Mouse (Mus musculus): ENCODE measurements around the gene Nap1l4. TPM values are rescaled to one million over a fixed set of nuclear protein-coding genes. Genes with fewer than 3 reads are reported as not detected.

The Nap1l4 gene
- polyA plus RNA-seq, 1 experiment from 2014 or later, result 79.3 TPM

DNA sequence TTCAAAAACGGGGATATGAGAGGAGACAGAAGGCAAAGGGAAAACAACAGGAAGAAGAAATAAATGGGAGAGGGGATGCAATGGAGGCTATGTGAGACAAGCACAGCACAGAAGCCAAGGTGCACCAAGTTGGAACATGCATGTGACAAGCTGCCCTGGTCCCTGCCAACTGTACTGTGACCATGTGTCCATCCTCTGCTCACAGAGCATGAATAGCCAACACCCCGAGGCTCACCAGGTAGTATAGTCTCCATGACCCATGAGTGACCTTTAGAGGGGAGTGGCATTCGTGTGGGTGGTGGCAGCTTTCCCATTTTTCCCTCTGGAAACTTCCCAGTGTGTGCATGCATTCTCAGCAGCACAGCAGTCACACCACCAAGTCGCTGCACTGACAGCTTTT lies 29.6 kb downstream of the Nap1l4 start:
- WGBS (ENCODE audit: insufficient replicate concordance), result 64% methylated on average over 4 of the region's 4 CpGs
- no peaks in the 10 kb centered on the region for H3K27me3 ChIP-seq
- H3K9me3 ChIP-seq (replicated peaks), result no peaks in the 10 kb centered on the region
- H3K36me3 ChIP-seq (replicated peaks), result peaks cover 99% of the 10 kb centered on the region
- no peak for ATAC-seq (ENCODE audit: insufficient read depth)
- no peak overlapping the region for H3K27ac ChIP-seq (replicated peaks)
- H3K4me1 ChIP-seq (replicated peaks), result no peaks in the 10 kb centered on the region
- H3K4me3 ChIP-seq (replicated peaks), result no peak overlapping the region
- no peak overlapping the region for H3K9ac ChIP-seq
- H3K4me2 ChIP-seq, result no peak overlapping the region

DNA sequence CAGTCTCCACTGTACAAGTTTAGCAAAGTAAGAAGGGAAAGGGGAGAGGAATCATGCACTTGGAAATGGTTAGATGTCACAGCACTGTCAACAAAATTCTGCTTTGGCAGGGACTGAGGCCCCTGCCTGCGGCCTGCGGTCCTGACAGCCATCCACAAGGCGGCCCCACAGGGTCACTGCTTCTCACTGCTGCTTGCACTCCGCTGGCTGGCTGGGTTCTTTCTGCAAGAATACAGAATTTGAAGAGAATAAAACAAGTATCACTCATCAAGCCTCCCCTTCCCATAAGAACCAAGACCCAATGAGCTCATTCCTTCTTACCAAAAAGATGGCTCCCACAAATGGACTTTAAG lies 34.5 kb downstream of the Nap1l4 start:
- H3K27ac ChIP-seq (replicated peaks), result no peak overlapping the region
- H3K4me1 ChIP-seq (replicated peaks), result 0 out of 2 replicates have a peak, but pooled peaks cover 3% of the 10 kb centered on the region
- H3K4me3 ChIP-seq (replicated peaks), result no peak overlapping the region
- 94% methylated on average over 4 of the region's 4 CpGs for WGBS (ENCODE audit: insufficient replicate concordance)
- H3K36me3 ChIP-seq (replicated peaks), result peaks cover 74% of the 10 kb centered on the region
- no peak overlapping the region for H3K9ac ChIP-seq
- no peak for ATAC-seq (ENCODE audit: insufficient read depth)
- no peak overlapping the region for H3K4me2 ChIP-seq
- no peaks in the 10 kb centered on the region for H3K9me3 ChIP-seq (replicated peaks)
- no peaks in the 10 kb centered on the region for H3K27me3 ChIP-seq

DNA sequence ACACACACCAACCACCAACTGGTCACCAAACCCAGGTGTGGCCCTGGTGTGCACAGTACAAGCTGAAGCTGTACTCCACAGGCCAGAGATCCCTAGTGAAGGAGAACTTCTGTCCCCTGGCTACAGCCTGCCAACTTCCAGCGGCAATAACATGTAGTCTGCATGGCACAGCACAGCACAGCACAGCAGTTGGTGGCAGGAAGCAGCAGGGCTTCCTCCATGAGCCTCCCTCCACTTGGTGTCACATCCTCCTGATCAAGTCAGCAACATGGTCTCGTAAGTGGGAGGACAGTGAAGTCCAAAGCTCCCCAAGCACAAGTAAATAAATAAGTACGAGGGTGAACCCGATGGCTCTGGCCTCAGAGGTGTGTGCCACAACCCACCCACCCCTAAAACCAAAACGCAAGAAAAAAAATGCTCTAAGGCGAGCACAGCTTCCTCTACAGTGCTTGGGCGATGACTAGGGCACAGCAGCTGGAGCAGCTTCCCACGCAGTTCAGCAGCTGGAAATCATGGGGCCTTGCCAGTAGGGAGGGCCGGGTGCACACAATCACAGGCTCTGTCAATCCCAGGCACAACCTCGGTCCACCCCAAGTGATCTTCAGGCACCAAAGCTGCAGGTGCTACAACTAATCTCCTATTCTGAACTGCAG lies 35.0 kb downstream of the Nap1l4 start:
- H3K27ac ChIP-seq (replicated peaks), result no peak overlapping the region
- H3K4me1 ChIP-seq (replicated peaks), result 0 out of 2 replicates have a peak, but pooled peaks cover 3% of the 10 kb centered on the region
- H3K9ac ChIP-seq, result no peak overlapping the region
- peaks cover 69% of the 10 kb centered on the region for H3K36me3 ChIP-seq (replicated peaks)
- WGBS (ENCODE audit: insufficient replicate concordance), result 66% methylated on average over 10 of the region's 10 CpGs
- H3K4me2 ChIP-seq, result no peak overlapping the region
- no peak overlapping the region for H3K4me3 ChIP-seq (replicated peaks)
- ATAC-seq (ENCODE audit: insufficient read depth), result no peak
- no peaks in the 10 kb centered on the region for H3K9me3 ChIP-seq (replicated peaks)
- H3K27me3 ChIP-seq, result no peaks in the 10 kb centered on the region

DNA sequence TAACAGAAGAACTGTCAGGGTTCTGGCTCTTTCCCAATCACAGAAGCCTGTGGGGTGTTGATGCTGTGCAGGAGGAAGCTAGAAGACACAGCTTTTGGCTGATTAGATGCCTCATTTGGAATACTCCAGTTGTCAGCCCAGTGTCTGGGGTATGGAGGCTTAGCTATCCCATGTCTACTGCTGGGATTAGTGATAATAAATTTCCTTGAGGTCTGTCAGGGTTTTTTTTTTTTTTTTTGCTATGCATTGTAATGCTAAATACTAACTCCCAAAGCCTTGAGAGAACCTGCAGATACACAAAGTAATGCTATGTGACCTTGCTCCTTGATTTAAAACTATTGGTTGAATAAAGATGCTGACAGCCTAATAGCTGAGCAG lies 37.6 kb downstream of the Nap1l4 start:
- Histone ChIP-seq H3K9ac (no peak overlapping the region), H3K36me3 (replicated peaks) (peaks cover 43% of the 10 kb centered on the region), H3K27me3 (peaks cover under 1% of the 10 kb centered on the region; the same call in 1 of the 2 replicates), H3K4me2 (no peak overlapping the region), H3K4me1 (replicated peaks) (0 out of 2 replicates have a peak, but pooled peaks cover 3% of the 10 kb centered on the region), H3K27ac (replicated peaks) (no peak overlapping the region), H3K4me3 (replicated peaks) (no peak overlapping the region), H3K9me3 (replicated peaks) (no peaks in the 10 kb centered on the region)
- ATAC-seq (ENCODE audit: insufficient read depth), result no peak

DNA sequence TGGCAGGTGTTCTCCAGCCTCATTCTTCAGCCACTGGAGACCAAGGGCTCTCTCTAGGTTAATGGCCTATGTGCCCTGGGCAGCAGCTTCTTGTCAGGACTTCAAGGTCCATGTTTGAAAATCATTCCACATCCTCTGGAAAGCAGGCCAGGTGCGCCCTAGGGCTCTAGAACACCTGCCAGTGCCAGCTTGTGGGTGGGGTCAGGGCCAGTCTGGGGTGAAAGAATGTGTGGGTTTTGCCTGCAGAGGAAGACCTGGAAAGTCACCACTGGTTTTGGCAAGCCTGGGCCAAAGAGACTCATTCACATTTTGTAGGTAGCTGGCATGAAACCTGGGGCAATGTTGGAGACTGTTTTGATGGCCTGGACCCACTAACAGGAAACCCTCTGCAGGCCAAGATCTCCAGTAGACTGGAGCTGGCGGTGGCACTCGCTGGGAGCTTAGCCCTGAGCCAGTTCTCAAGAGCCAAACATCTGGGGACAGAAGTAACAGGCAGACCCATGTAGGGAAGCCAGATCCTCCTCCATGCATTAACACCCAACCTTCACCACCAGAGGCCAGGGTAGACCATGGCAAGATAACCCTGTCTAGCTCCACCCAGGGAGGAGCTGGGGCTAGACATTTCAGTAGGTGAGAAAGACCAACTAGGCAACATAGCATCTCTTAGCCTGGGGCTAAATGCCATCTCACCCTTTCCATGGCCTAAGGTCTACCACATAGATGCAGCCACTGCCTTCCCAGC lies 38.1 kb downstream of the Nap1l4 start:
- 76% methylated on average over 3 of the region's 3 CpGs for WGBS (ENCODE audit: insufficient replicate concordance)
- Histone ChIP-seq H3K27ac (replicated peaks) (no peak overlapping the region), H3K4me3 (replicated peaks) (no peak overlapping the region), H3K4me2 (no peak overlapping the region), H3K36me3 (replicated peaks) (peaks cover 37% of the 10 kb centered on the region), H3K4me1 (replicated peaks) (0 out of 2 replicates have a peak, but pooled peaks cover 3% of the 10 kb centered on the region), H3K9ac (no peak overlapping the region), H3K9me3 (replicated peaks) (no peaks in the 10 kb centered on the region), H3K27me3 (peaks cover 3% of the 10 kb centered on the region; the same call in 1 of the 2 replicates)
- ATAC-seq (ENCODE audit: insufficient read depth), result no peak

DNA sequence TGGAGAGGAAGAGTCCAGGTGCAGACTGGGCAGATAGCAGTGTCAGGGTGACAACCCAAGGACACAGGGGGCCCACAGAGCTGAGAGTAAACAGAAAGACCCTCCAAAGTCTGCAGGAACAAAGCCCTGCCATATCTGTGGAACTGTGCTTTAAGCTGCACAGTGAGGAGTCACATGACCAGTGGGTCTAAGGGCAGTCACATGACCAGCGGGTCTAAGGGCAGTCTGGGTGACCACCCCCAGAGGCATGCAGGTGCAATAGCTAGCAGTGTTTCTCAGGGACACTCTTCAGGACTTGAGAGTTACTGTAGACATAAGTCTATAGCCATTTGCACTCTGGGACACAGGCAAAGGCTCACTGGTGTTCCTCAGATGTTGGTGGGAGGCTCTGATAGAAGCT lies 39.3 kb downstream of the Nap1l4 start:
- WGBS (ENCODE audit: insufficient replicate concordance), result 60% methylated on average over 1 of the region's 1 CpGs
- H3K4me3 ChIP-seq (replicated peaks), result no peak overlapping the region

DNA sequence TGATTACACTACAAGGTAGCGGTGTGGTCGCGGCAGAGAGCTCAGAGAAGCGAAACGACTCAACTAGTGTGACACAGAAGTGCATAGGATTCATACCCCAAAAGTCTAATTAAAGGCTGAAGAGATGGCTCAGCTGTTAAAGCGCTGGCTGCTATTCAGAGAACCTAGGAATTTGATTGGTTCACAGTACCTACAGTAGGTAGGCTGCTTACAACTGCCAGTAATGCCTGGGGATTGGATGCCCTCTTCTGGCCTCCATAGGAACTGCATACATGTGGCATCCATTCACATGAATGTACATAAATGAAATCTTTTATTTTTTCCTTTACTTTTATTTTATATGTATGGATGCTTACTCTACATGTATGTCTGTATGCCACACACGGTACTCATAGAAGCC lies 42.2 kb downstream of the Nap1l4 start:
- H3K27ac ChIP-seq (replicated peaks), result no peak overlapping the region
- no peak for ATAC-seq (ENCODE audit: insufficient read depth)
- 26% methylated on average over 7 of the region's 7 CpGs for WGBS (ENCODE audit: insufficient replicate concordance)
- no peak overlapping the region for H3K4me3 ChIP-seq (replicated peaks)
- H3K4me1 ChIP-seq (replicated peaks), result peaks cover 12% of the 10 kb centered on the region
- H3K36me3 ChIP-seq (replicated peaks), result no peaks in the 10 kb centered on the region
- H3K4me2 ChIP-seq, result no peak overlapping the region
- peaks cover 40% of the 10 kb centered on the region for H3K27me3 ChIP-seq
- H3K9ac ChIP-seq, result no peak overlapping the region
- no peaks in the 10 kb centered on the region for H3K9me3 ChIP-seq (replicated peaks)

More for the DNA sequence above, 39.3 kb downstream of the Nap1l4 start:
- peaks cover 11% of the 10 kb centered on the region for H3K27me3 ChIP-seq
- no peaks in the 10 kb centered on the region for H3K9me3 ChIP-seq (replicated peaks)
- H3K36me3 ChIP-seq (replicated peaks), result peaks cover 25% of the 10 kb centered on the region
- H3K9ac ChIP-seq, result no peak overlapping the region
- H3K4me2 ChIP-seq, result no peak overlapping the region
- ATAC-seq (ENCODE audit: insufficient read depth), result no peak
- H3K27ac ChIP-seq (replicated peaks), result no peak overlapping the region
- H3K4me1 ChIP-seq (replicated peaks), result 0 out of 2 replicates have a peak, but pooled peaks cover 3% of the 10 kb centered on the region

DNA sequence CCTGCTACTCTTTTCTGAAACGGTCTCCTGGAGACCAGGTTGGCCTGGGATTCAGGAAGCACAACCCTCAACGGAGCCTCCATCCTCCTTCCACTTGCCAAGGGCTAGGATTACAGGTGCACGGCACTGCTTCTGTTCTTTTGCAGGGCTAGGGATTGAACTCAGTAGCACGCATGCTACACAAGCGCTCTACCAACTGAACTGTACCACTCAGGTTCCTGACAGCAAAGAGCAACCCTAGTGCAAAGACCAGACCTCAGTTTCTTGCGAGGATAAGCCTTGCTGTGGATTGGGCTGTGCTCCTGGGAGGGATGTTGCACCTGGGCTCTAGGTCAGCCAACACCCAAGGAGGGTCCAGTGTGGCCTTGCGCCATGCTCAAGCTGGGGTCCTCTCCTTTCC lies 42.6 kb downstream of the Nap1l4 start:
- no peak for ATAC-seq (ENCODE audit: insufficient read depth)
- H3K27me3 ChIP-seq, result peaks cover 44% of the 10 kb centered on the region
- no peak overlapping the region for H3K4me3 ChIP-seq (replicated peaks)
- WGBS (ENCODE audit: insufficient replicate concordance), result 56% methylated on average over 7 of the region's 7 CpGs
- H3K4me2 ChIP-seq, result no peak overlapping the region
- H3K9ac ChIP-seq, result no peak overlapping the region
- H3K27ac ChIP-seq (replicated peaks), result no peak overlapping the region
- no peaks in the 10 kb centered on the region for H3K36me3 ChIP-seq (replicated peaks)
- no peaks in the 10 kb centered on the region for H3K9me3 ChIP-seq (replicated peaks)
- H3K4me1 ChIP-seq (replicated peaks), result peaks cover 14% of the 10 kb centered on the region

DNA sequence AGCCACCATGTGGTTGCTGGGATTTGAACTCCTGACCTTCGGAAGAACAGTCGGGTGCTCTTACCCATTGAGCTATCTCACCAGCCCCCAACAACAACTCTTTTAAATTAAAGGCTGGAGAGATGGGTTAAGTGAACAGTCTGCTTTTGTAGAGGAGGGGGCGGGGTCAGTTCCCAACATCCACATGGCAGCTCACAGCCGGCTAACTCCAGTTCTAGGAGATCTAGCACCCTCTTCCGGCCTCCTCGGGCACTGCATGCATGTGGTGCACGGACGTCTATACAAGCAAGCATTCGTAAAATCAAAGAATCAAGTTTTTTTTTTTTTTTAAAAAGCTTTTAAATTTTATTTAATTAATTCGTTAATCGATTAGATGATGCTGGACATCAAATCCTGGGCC lies 43.1 kb downstream of the Nap1l4 start:
- Histone ChIP-seq H3K9ac (no peak overlapping the region), H3K4me2 (no peak overlapping the region), H3K4me3 (replicated peaks) (no peak overlapping the region), H3K36me3 (replicated peaks) (no peaks in the 10 kb centered on the region), H3K9me3 (replicated peaks) (no peaks in the 10 kb centered on the region), H3K4me1 (replicated peaks) (peaks cover 12% of the 10 kb centered on the region), H3K27me3 (peaks cover 49% of the 10 kb centered on the region), H3K27ac (replicated peaks) (no peak overlapping the region)
- no peak for ATAC-seq (ENCODE audit: insufficient read depth)
- WGBS (ENCODE audit: insufficient replicate concordance), result 16% methylated on average over 11 of the region's 11 CpGs

DNA sequence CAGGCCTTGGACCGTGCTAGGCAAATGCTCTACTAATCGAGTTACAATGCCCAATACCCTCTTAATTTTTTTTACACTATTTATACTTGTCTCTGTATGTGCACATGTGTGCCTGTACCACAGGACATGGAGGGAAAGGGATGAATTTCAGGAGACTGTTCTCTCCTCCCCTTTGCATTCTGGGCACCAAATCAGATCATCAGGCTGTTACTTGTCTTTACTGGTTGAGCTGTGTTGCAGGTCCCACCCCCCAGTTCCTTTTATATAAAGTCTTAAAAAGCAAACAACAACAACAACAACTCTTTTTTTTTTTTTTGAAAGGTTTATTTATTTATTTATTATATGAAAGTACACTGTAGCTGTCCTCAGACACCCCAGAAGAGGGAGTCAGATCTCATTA lies 43.5 kb downstream of the Nap1l4 start:
- no peak for ATAC-seq (ENCODE audit: insufficient read depth)
- Histone ChIP-seq H3K9me3 (replicated peaks) (no peaks in the 10 kb centered on the region), H3K9ac (no peak overlapping the region), H3K36me3 (replicated peaks) (no peaks in the 10 kb centered on the region), H3K27ac (replicated peaks) (no peak overlapping the region), H3K4me3 (replicated peaks) (no peak overlapping the region), H3K4me2 (no peak overlapping the region), H3K27me3 (peaks cover 53% of the 10 kb centered on the region), H3K4me1 (replicated peaks) (peaks cover 12% of the 10 kb centered on the region)
- 68% methylated on average over 2 of the region's 2 CpGs for WGBS (ENCODE audit: insufficient replicate concordance)

DNA sequence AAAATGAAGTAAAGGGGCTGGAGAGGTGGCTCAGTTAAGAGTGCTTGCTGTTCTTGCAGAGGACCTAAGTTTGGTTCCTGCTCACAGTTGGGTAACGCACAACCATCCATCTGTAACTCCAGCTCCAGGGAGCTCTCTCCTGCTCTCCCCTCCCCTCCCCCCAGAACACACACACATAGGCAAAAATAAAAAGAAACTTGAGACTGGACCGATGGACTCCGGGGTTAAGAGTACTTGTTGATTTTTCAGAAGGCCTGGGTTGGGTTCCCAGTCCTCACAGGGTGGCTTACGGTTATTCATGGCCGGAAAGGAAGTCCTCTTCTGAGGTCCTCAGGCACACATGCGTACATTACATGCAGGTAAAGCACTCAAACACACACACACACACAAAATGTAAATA lies 45.0 kb downstream of the Nap1l4 start:
- 66% methylated on average over 6 of the region's 6 CpGs for WGBS (ENCODE audit: insufficient replicate concordance)
- ATAC-seq (ENCODE audit: insufficient read depth), result no peak
- H3K9ac ChIP-seq, result no peak overlapping the region
- no peak overlapping the region for H3K4me2 ChIP-seq
- no peak overlapping the region for H3K4me3 ChIP-seq (replicated peaks)
- H3K4me1 ChIP-seq (replicated peaks), result peaks cover 12% of the 10 kb centered on the region
- no peaks in the 10 kb centered on the region for H3K9me3 ChIP-seq (replicated peaks)
- H3K27me3 ChIP-seq, result peaks cover 67% of the 10 kb centered on the region
- no peak overlapping the region for H3K27ac ChIP-seq (replicated peaks)
- H3K36me3 ChIP-seq (replicated peaks), result no peaks in the 10 kb centered on the region

Measured in liver, embryonic 15.5 days (tissue).